Mouse (Mus musculus) liver, embryonic 14.5 days (tissue): ENCODE results near the gene Dnm3.

Experiments used
- CTCF ChIP-seq: IDR thresholded peaks from 2 replicates; pipeline ENCODE4 v1.5.1; 2016; ENCODE audit warnings: antibody characterized with exemption, low read depth, control low read depth
- EP300 ChIP-seq: IDR thresholded peaks from 2 replicates; pipeline ENCODE4 v1.6.1; 2016; ENCODE audit warnings: antibody characterized with exemption, low read depth

- TF ChIP-seq CTCF (no peak), EP300 (no peak)
These were observed 438.0 kb downstream of the Dnm3 start for GRCm38 (mm10) chr1:162039808-162040207.
